Mouse (Mus musculus): ENCODE measurements around the gene Gna11.
A peak's percentile ranks its signal among the peaks of the same experiment; 100 is the strongest.

The Gna11 gene

GRCm38 (mm10) chr10:81542727-81543460, 2.1 kb downstream of the Gna11 start:
- no peak for DNase-seq (ENCODE audit: low spot score)

GRCm38 (mm10) chr10:81541803-81542202, 3.2 kb downstream of the Gna11 start:
- no peak for DNase-seq (ENCODE audit: low spot score)

- DNase-seq (ENCODE audit: low spot score), result no peak
Observed at GRCm38 (mm10) chr10:81541363-81541762, 3.6 kb downstream of the Gna11 start.

GRCm38 (mm10) chr10:81538321-81539048, 6.5 kb downstream of the Gna11 start:
- DNase-seq (ENCODE audit: low spot score), result no peak

GRCm38 (mm10) chr10:81537429-81537828, 7.6 kb downstream of the Gna11 start:
- no peak for DNase-seq (ENCODE audit: low spot score)

GRCm38 (mm10) chr10:81536734-81537133, 8.3 kb downstream of the Gna11 start:
- no peak for DNase-seq (ENCODE audit: low spot score)

GRCm38 (mm10) chr10:81534826-81535225, 10.2 kb downstream of the Gna11 start:
- DNase-seq (ENCODE audit: low spot score), result no peak

- DNase-seq (ENCODE audit: low spot score), result peak; percentile 69
Observed at GRCm38 (mm10) chr10:81526779-81527178, 18.2 kb downstream of the Gna11 start.

- no peak for DNase-seq (ENCODE audit: low spot score)
Observed at GRCm38 (mm10) chr10:81525017-81525694, 19.8 kb downstream of the Gna11 start.

GRCm38 (mm10) chr10:81524051-81524605, 20.9 kb downstream of the Gna11 start, which contains the start of gene Gna15:
Gene Gna15, minus strand, starts transcription at chr10:81524225.
- DNase-seq (ENCODE audit: low spot score), result no peak

GRCm38 (mm10) chr10:81523570-81523969, 21.4 kb downstream of the Gna11 start:
- DNase-seq (ENCODE audit: low spot score), result no peak

- no peak for DNase-seq (ENCODE audit: low spot score)
Observed at GRCm38 (mm10) chr10:81523142-81523541, 21.8 kb downstream of the Gna11 start.

GRCm38 (mm10) chr10:81519978-81520365, 25.0 kb downstream of the Gna11 start:
- DNase-seq (ENCODE audit: low spot score), result no peak

GRCm38 (mm10) chr10:81519227-81519977, 25.6 kb downstream of the Gna11 start:
- no peak for DNase-seq (ENCODE audit: low spot score)

GRCm38 (mm10) chr10:81518546-81518945, 26.4 kb downstream of the Gna11 start:
- DNase-seq (ENCODE audit: low spot score), result no peak

- DNase-seq (ENCODE audit: low spot score), result no peak
Observed at GRCm38 (mm10) chr10:81517227-81517626, 27.8 kb downstream of the Gna11 start.

- no peak for DNase-seq (ENCODE audit: low spot score)
Observed at GRCm38 (mm10) chr10:81513798-81514197, 31.2 kb downstream of the Gna11 start.

- no peak for DNase-seq (ENCODE audit: low spot score)
Observed at GRCm38 (mm10) chr10:81510246-81510810, 34.7 kb downstream of the Gna11 start.

- DNase-seq (ENCODE audit: low spot score), result no peak
Observed at GRCm38 (mm10) chr10:81507691-81508489, 37.1 kb downstream of the Gna11 start.

GRCm38 (mm10) chr10:81507095-81507494, 37.9 kb downstream of the Gna11 start:
- no peak for DNase-seq (ENCODE audit: low spot score)
